Mouse (Mus musculus): Measurements from ENCODE around the gene Tubb5. TPM values are rescaled to one million over a fixed set of nuclear protein-coding genes. Genes with fewer than 3 reads are reported as not detected.
"Not testable (repeated sequence)": the region's sequence is repeated elsewhere in the genome, so short reads cannot be mapped to it uniquely, and the experiment has no call there.

Gene Tubb5
- polyA plus RNA-seq, 1 experiment: 228 TPM

DNA sequence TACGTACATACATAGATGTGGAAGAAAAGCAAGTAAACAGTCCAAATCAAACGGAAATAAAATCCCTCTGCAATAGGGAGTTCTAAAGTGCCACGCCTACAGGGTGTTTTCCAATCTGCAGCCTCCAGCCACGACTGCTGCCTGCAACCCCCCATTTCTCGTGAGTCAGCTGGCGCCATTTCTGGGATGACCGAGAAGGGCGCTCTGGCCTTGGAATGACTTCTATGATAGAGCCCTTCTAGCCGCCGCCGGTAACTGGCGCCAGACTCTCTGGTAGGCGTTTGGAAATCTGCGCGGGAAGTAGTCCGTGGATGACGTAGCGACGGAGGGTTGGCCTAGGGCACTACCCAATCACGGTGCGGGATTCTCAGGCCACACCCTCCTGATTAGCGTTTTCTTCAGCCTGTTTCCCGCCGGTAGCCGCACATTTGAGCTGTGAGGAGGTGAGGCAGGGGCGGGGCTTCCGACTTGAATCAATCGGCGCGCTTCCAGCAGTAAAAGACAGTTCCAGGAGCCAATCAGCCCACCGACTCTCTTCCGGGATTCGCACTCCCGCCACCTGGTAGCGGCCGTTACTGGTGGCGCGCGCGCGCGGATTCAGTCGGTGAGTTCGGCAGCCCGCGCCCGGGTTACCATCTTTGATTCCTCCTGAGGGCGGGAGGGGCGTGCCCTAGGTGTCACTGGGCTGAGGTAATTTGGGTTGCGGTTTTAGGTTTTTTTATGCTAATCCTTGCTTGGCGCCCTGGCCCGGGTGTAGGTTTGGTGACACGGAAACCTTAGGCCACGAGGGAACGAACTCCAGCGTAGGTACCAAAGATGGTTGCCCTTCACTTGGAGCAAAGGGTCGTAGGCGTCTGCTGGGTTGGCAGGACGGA is 3.2 kb upstream of the Tubb5 start, which contains the start of gene Mdc1:
Gene Mdc1, plus strand, starts transcription at position 440 of the 875 bp plus-strand sequence.
- Histone ChIP-seq H3K4me3 (ENCODE audit: insufficient read depth, low read depth, low read length) (peak within 1 kb of the TSS; percentile 57), H3K27ac (ENCODE audit: insufficient read depth, low read depth, low read length) (no peak within 1 kb of the TSS), H3K4me1 (ENCODE audit: control insufficient read depth, insufficient read depth, low read length) (peaks cover 9% of the 10 kb centered on the region; the same call in 1 of the 2 replicates)
- WGBS: under 1% methylated on average over 59 of the region's 59 CpGs
- peak; percentile 39; the same call in 1 of the 2 replicates for TF ChIP-seq POLR2A (IDR thresholded peaks at IDR 0.05; ENCODE audit: insufficient read depth, low read depth, low read length)
- no peak for TF ChIP-seq CTCF (IDR thresholded peaks at IDR 0.05; ENCODE audit: insufficient read depth, low read depth, low read length)

DNA sequence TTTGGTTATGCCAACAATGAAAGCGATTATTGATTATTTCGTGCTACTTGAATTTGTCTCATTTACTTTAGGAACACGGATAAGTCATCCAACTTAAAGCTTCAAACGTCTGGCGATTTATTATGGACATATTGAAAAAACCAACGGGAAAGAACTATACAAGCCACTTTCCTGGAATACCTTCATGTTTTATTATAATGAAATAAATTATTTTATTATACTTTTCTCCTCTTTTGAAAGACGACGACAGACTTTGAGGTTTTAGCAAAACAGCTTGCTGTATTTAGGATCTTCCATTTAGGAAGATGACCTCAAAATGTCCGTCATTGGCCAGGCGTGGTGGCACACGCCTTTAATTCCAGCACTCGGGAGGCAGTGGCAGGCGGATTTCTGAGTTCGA is 2.5 kb upstream of the Tubb5 start:
- Histone ChIP-seq H3K4me1 (ENCODE audit: control insufficient read depth, insufficient read depth, low read length) (peaks cover 12% of the 10 kb centered on the region; the same call in 1 of the 2 replicates), H3K4me3 (ENCODE audit: insufficient read depth, low read depth, low read length) (peak overlapping the region; percentile 37; the same call in 1 of the 2 replicates), H3K27ac (ENCODE audit: insufficient read depth, low read depth, low read length) (no peak overlapping the region)
- WGBS: 49% methylated on average over 14 of the region's 14 CpGs
- TF ChIP-seq POLR2A (IDR thresholded peaks at IDR 0.05; ENCODE audit: insufficient read depth, low read depth, low read length): no peak
- TF ChIP-seq CTCF (IDR thresholded peaks at IDR 0.05; ENCODE audit: insufficient read depth, low read depth, low read length): no peak

DNA sequence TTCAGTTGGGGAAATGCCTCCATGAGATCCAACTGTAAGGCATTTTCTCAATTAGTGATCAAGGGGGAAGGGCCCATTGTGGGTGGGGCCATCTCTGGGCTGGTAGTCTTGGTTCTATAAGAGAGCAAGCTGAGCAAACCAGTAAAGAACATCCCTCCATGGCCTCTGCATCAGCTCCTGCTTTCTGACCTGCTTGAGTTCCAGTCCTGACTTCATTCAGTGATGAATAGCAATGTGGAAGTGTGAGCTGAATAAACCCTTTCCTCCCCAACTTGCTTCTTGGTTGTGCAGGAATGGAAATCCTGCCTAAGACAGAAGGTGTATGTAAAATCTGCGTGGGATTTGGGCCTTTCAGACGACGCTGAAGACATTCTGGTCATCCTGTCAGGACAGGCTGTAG is 896 bp upstream of the Tubb5 start:
- not testable (repeated sequence) for H3K27ac ChIP-seq (ENCODE audit: insufficient read depth, low read depth, low read length); H3K4me3 ChIP-seq (ENCODE audit: insufficient read depth, low read depth, low read length)
- H3K4me1 ChIP-seq (ENCODE audit: control insufficient read depth, insufficient read depth, low read length): peaks cover 20% of the 10 kb centered on the region
- WGBS: 60% methylated on average over 3 of the region's 3 CpGs

GRCm38 (mm10) chr17:35838570-35838969 is 464 bp upstream of the Tubb5 start:
- H3K4me3 ChIP-seq (ENCODE audit: insufficient read depth, low read depth, low read length): no peak overlapping the region
- H3K4me1 ChIP-seq (ENCODE audit: control insufficient read depth, insufficient read depth, low read length): peaks cover 20% of the 10 kb centered on the region
- no peak for TF ChIP-seq CTCF (IDR thresholded peaks at IDR 0.05; ENCODE audit: insufficient read depth, low read depth, low read length)
- H3K27ac ChIP-seq (ENCODE audit: insufficient read depth, low read depth, low read length): no peak overlapping the region
- 3% methylated on average over 5 of the region's 5 CpGs for WGBS

- Histone ChIP-seq H3K4me3 (ENCODE audit: insufficient read depth, low read depth, low read length) (peak overlapping the region; percentile 82), H3K27ac (ENCODE audit: insufficient read depth, low read depth, low read length) (peak overlapping the region; percentile 81), H3K4me1 (ENCODE audit: control insufficient read depth, insufficient read depth, low read length) (peaks cover 20% of the 10 kb centered on the region)
- TF ChIP-seq CTCF (IDR thresholded peaks at IDR 0.05; ENCODE audit: insufficient read depth, low read depth, low read length) (no peak), POLR2A (IDR thresholded peaks at IDR 0.05; ENCODE audit: insufficient read depth, low read depth, low read length) (no peak)
- under 1% methylated on average over 18 of the region's 18 CpGs for WGBS
These were observed 619 bp downstream of the Tubb5 start for GRCm38 (mm10) chr17:35837487-35837886.

DNA sequence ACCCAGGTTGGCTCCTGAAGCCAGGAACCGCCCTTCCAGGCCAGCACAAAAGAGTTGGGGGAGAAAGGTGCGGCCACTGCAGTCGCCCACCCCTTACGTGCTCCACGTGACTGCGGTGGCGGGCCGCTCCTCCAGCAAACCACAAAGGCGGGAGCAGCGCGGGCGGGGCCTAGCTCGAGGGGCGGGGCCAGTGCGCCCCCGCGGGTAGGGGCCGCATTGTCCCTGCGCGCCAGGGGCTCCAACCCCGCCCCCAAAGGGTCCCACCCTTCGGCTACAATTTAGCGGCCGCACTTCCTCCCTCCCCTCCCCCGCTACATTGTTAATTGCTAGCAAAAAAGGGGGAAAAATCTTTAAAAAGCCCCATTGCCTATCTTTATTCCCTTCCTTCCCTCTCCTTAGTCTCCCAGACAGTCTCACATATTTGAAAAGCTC is 1.1 kb downstream of the Tubb5 start:
- H3K4me3 ChIP-seq (ENCODE audit: insufficient read depth, low read depth, low read length): peak overlapping the region; percentile 82
- TF ChIP-seq CTCF (IDR thresholded peaks at IDR 0.05; ENCODE audit: insufficient read depth, low read depth, low read length) (no peak), POLR2A (IDR thresholded peaks at IDR 0.05; ENCODE audit: insufficient read depth, low read depth, low read length) (no peak)
- H3K4me1 ChIP-seq (ENCODE audit: control insufficient read depth, insufficient read depth, low read length): peaks cover 18% of the 10 kb centered on the region
- 0% methylated on average over 25 of the region's 25 CpGs for WGBS
- H3K27ac ChIP-seq (ENCODE audit: insufficient read depth, low read depth, low read length): peak overlapping the region; percentile 81

DNA sequence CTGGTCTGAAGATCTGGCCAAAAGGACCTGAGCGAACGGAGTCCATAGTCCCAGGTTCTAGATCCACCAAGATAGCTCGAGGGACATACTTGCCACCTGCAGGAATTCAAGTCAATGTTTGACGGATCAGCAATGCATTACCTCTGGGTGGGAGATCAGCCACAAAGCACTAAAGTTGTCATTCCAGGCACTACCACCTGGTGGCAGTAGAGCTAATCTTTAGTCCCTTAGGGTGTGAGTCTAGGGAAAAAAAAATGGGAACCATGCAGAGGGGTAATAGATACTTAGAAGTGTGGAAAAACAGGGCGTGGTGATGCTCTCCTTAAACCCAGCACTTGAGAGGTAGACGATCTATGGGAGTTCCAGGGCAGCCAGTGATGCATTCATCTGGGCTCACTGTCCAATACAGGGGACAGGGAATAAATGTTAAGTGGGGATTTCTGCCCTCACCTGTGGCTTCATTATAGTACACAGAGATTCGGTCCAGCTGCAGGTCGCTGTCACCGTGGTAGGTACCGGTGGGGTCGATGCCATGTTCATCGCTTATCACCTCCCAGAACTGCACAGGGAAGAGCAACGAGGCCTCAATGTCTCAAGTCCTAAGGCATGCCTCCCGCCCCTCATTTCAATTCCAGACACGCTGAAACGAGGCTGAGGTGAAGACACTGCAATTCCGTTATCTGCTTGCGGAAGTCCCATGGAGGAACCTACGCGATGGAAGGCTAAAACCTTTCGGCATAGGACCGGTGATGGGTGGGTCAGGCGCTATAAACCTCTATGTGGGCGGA is 1.7 kb downstream of the Tubb5 start:
- peak overlapping the region; percentile 82 for H3K4me3 ChIP-seq (ENCODE audit: insufficient read depth, low read depth, low read length)
- H3K27ac ChIP-seq (ENCODE audit: insufficient read depth, low read depth, low read length): peak overlapping the region; percentile 32
- TF ChIP-seq CTCF (IDR thresholded peaks at IDR 0.05; ENCODE audit: insufficient read depth, low read depth, low read length) (no peak), POLR2A (IDR thresholded peaks at IDR 0.05; ENCODE audit: insufficient read depth, low read depth, low read length) (no peak)
- H3K4me1 ChIP-seq (ENCODE audit: control insufficient read depth, insufficient read depth, low read length): peaks cover 17% of the 10 kb centered on the region
- 6% methylated on average over 24 of the region's 24 CpGs for WGBS

GRCm38 (mm10) chr17:35835424-35836140 is 2.5 kb downstream of the Tubb5 start:
- Histone ChIP-seq H3K4me3 (ENCODE audit: insufficient read depth, low read depth, low read length) (no peak overlapping the region), H3K27ac (ENCODE audit: insufficient read depth, low read depth, low read length) (no peak overlapping the region), H3K4me1 (ENCODE audit: control insufficient read depth, insufficient read depth, low read length) (peaks cover 17% of the 10 kb centered on the region)
- no peak for TF ChIP-seq POLR2A (IDR thresholded peaks at IDR 0.05; ENCODE audit: insufficient read depth, low read depth, low read length)
- 59% methylated on average over 26 of the region's 26 CpGs for WGBS

All from olfactory bulb, adult 2 months (tissue).